Mouse (Mus musculus) olfactory bulb, adult 2 months (tissue): ENCODE results near the gene Adora3. TPM values are rescaled to one million over a fixed set of nuclear protein-coding genes. Genes with fewer than 3 reads are reported as not detected.

Source experiments
- H3K27ac ChIP-seq: fragments of 200-500 bp; 2 replicates; pipeline ENCODE4 v1.5.1; 2012; ENCODE audit warnings: low read depth, low read length; ENCODE audit not compliant: insufficient read depth
- H3K4me1 ChIP-seq: fragments of 200-500 bp; 2 replicates; pipeline ENCODE4 v1.6.1; 2012; ENCODE audit warnings: low read length; ENCODE audit not compliant: control insufficient read depth, insufficient read depth
- H3K4me3 ChIP-seq: fragments of 200-500 bp; 2 replicates; pipeline ENCODE4 v1.5.1; 2012; ENCODE audit warnings: mild to moderate bottlenecking, low read depth, low read length, moderate library complexity; ENCODE audit not compliant: insufficient read depth
- CTCF ChIP-seq: fragments of 200-500 bp; IDR thresholded peaks from 2 replicates; pipeline ENCODE4 v1.5.1; 2012; ENCODE audit warnings: low read depth, mild to moderate bottlenecking, low read length, moderate library complexity; ENCODE audit not compliant: insufficient read depth
- POLR2A ChIP-seq: fragments of 200-500 bp; IDR thresholded peaks from 2 replicates; pipeline ENCODE4 v1.6.1; 2012; ENCODE audit warnings: mild to moderate bottlenecking, low read depth, low read length, moderate library complexity; ENCODE audit not compliant: insufficient read depth
- WGBS: fragments of 180-500 bp; shearing (Covaris S2); methylation state at CpG from one replicate; pipeline ENCODE4 v1.1.7; 2018; 5-methylcytosine and 5-hydroxymethylcytosine counted together
- polyA plus RNA-seq: library from polyadenylated mRNA; stranded (reverse); fragments of >200 nt; gene quantifications from 2 replicates; pipeline ENCODE4 v1.2.4, GENCODE M21; 2012; ENCODE audit warnings: low replicate concordance; ENCODE audit not compliant: missing spikeins, insufficient read depth, insufficient read length

Adora3 gene
- polyA plus RNA-seq, 1 experiment: not detected

DNA sequence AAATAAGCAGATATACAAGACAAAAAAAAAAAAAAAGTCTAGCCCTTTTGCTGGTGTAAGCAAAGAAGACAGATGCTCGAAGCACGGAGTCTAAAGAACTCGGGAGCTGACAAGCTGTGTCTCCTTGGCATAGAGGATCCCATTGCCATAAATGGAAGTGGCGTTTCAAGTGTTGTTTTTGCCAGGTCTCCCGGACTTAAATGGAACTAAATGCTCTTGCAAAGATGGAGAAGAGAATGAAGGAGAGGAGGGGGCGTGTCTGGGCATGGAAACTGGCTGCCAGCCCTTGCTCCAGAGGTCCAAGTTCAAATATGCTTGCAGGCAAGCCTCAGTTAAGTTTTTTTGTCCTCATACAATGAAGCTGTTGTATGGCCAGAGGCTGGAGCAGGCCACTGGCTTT, 1.4 kb downstream of the Adora3 start:
- H3K4me1 ChIP-seq: peaks cover 9% of the 10 kb centered on the region
- no peak overlapping the region for H3K27ac ChIP-seq
- 20% methylated on average over 6 of the region's 6 CpGs for WGBS
- H3K4me3 ChIP-seq: no peak overlapping the region
- TF ChIP-seq CTCF: no peak
- no peak for TF ChIP-seq POLR2A

- Histone ChIP-seq H3K4me1 (peaks cover 10% of the 10 kb centered on the region), H3K27ac (no peak overlapping the region), H3K4me3 (no peak overlapping the region)
- TF ChIP-seq POLR2A (no peak), CTCF (no peak)
- 75% methylated on average over 3 of the region's 3 CpGs for WGBS
These were observed 1.9 kb downstream of the Adora3 start for GRCm38 (mm10) chr3:105872579-105872978.

DNA sequence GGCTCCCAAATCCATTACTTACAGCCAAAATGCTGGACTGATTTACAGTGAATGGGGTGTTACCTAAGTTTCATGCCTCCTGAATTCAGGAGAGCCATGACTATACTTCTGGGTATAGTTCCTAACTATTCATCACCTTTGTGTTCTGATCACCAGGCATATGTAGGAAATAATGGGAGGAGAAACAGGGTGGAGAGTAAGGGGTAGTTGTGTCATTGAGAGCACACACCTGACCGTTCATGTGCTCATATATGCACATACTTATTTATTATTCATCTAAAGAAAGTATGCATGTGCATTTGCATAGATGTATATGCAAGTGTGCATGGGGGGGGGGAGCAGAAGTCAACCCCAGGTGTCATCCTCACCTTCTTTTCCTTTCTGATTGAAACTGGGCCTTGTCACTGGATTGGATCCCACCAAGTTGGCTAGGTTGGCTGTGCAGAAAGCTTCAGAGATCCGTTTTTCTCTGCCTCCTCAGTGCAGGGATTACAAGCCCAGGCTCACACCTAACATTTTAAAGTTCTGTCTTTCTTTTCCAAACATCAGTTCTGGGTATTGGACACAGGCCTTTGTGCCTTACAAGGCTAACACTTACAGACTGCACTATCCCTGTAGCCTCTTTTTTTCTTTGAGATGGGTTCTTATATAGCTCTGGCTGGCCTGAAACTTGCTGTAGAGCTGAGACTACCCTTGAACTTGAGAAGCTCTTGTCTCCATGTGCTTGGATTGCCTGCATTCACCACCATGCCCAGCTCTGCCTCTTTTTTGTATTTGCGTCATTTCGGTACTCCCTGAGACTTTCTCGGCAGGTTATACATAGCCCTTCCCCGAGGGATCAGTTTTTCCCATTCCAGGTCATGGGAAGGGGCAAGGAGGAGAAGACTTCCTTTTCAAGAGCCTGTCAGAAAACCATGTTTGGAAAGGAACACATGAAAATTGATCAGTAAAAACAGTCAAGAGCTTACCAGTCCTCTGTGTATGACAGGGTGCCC, 3.1 kb downstream of the Adora3 start:
- WGBS: 96% methylated on average over 6 of the region's 6 CpGs
- H3K27ac ChIP-seq: no peak overlapping the region
- TF ChIP-seq CTCF: no peak
- TF ChIP-seq POLR2A: no peak

DNA sequence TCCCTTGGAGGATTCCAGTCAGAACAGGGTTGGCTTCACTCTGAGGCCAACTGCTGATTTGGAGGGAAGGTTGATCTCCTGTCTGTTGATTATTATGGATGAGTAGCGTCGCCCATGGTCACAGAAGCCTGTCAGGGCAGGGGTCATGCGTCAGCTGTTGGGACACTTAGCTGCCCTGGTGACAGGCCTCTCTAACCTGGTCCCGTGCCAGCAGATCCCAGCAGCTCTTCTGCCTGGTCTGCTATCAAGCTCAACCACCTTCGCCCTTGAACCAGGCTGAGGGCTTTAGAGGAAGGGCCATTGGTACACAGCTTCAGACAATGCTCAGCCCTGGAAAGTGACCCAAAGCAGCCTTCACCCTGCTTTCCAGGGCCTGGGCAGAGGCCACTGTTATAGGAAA, 5.4 kb downstream of the Adora3 start:
- no peak for TF ChIP-seq CTCF
- TF ChIP-seq POLR2A: no peak

More for the DNA sequence above, 3.1 kb downstream of the Adora3 start:
- H3K4me3 ChIP-seq: no peak overlapping the region
- peaks cover 21% of the 10 kb centered on the region for H3K4me1 ChIP-seq

GRCm38 (mm10) chr3:105877252-105877803, 6.7 kb downstream of the Adora3 start:
- TF ChIP-seq CTCF (no peak), POLR2A (no peak)
- WGBS: 50% methylated on average over 6 of the region's 6 CpGs
- Histone ChIP-seq H3K4me1 (peaks cover 20% of the 10 kb centered on the region), H3K27ac (peak overlapping the region; percentile 71; the same call in 1 of the 2 replicates), H3K4me3 (no peak overlapping the region)

More for the DNA sequence above, 5.4 kb downstream of the Adora3 start:
- Histone ChIP-seq H3K4me3 (no peak overlapping the region), H3K4me1 (peaks cover 24% of the 10 kb centered on the region), H3K27ac (no peak overlapping the region)
- 92% methylated on average over 5 of the region's 5 CpGs for WGBS

GRCm38 (mm10) chr3:105877919-105878318, 7.3 kb downstream of the Adora3 start:
- 81% methylated on average over 2 of the region's 2 CpGs for WGBS
- H3K27ac ChIP-seq: 0 out of 2 replicates have a peak overlapping the region, but pooled peaks have one; percentile 45
- TF ChIP-seq POLR2A (no peak), CTCF (no peak)
- H3K4me1 ChIP-seq: peaks cover 20% of the 10 kb centered on the region
- H3K4me3 ChIP-seq: no peak overlapping the region

DNA sequence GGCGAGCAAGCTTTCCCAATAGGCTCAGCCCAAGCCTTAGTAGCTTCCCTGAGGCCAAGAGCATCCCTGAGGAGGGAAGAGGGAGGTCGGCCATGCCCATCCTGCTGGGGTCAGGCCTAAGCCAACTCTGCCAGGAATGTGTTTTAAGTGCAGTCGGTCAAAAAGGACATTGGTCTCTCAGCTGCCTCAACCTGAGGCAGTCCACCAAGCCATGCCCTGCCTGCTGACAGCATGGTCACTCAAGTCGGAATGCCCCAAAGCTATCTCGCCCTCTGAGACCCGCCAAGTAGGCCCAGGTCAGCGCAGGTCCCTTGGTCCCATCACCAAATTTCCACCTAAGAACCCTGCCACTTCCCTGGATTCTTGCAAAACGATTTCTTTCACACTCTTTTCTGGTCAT, 8.1 kb downstream of the Adora3 start:
- WGBS: 93% methylated on average over 8 of the region's 8 CpGs
- Histone ChIP-seq H3K4me1 (peaks cover 20% of the 10 kb centered on the region), H3K27ac (no peak overlapping the region), H3K4me3 (no peak overlapping the region)
- TF ChIP-seq CTCF (no peak), POLR2A (no peak)

- TF ChIP-seq POLR2A (no peak), CTCF (no peak)
- Histone ChIP-seq H3K27ac (no peak overlapping the region), H3K4me1 (peaks cover 20% of the 10 kb centered on the region), H3K4me3 (no peak overlapping the region)
- 71% methylated on average over 3 of the region's 3 CpGs for WGBS
These were observed 9.8 kb downstream of the Adora3 start for GRCm38 (mm10) chr3:105880419-105880818.

- no peak overlapping the region for H3K27ac ChIP-seq
- no peak for TF ChIP-seq CTCF
- no peak for TF ChIP-seq POLR2A
- H3K4me1 ChIP-seq: peaks cover 14% of the 10 kb centered on the region
- no peak overlapping the region for H3K4me3 ChIP-seq
- WGBS: 96% methylated on average over 7 of the region's 7 CpGs
These were observed 11.4 kb downstream of the Adora3 start for GRCm38 (mm10) chr3:105882105-105882504.

DNA sequence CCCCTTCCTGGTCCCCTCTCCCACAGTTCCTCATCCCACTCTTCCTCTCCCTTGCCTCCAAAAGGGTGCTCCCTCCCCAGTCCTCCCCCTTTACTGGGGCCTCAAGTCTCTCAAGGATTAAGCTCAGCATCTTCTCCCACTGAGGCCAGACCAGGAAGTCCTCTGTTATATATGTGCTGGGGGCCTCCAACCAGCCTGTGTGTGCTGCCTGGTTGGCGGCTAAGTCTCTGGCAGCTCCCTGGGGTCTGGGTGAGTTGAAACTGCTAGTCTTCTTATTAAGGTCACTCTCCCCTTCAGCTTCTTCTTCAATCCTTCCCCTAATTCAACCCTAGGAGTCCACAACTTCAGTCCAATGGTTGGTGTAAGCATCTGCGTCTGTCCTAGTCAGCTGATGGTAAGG, 12.5 kb downstream of the Adora3 start:
- 98% methylated on average over 2 of the region's 2 CpGs for WGBS
- Histone ChIP-seq H3K27ac (no peak overlapping the region), H3K4me1 (peaks cover 9% of the 10 kb centered on the region), H3K4me3 (no peak overlapping the region)
- TF ChIP-seq POLR2A (no peak), CTCF (no peak)
